Mouse (Mus musculus): ENCODE measurements around the gene Gga1.

Gga1 gene

DNA sequence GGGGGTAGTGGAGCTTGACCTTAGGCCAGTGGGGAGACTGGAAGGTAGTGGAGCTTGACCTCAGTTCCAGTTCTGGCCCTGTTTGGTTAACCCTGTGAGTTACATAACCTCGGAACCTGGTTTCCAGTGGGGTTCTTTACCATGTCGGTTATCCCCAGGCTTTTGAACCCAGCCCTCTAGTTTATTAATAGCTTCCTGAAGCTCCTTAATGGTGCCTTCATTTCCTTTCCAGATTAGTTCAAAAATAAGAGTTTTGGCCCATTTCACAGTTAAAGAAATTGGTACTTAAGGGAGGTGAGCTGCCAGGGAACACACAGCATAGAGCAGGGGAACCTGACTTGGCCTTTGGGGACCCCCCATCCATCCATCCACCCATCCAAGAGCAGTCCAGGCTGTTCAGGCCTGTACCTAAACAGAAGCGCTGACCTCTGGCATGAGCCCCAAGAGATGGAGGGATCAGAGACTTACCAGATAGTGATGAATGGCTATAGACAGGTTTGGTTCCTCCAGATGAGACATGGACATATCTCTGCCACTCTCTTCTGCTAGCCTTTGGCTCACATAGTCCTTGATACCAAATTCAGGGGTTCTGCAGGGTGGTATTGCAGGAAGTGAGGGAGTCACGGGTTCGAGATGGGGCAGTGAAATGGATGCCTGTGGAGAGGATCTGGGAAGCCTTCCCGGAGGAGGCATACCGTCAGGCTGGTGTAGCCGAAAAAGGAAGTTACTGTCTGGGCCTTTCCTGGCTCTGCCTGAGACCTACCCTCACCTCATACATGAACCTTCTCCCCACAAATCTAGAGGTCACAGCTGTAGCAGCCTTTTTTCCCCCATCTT is 38.1 kb downstream of the Gga1 start:
- DNase-seq: no peak

DNA sequence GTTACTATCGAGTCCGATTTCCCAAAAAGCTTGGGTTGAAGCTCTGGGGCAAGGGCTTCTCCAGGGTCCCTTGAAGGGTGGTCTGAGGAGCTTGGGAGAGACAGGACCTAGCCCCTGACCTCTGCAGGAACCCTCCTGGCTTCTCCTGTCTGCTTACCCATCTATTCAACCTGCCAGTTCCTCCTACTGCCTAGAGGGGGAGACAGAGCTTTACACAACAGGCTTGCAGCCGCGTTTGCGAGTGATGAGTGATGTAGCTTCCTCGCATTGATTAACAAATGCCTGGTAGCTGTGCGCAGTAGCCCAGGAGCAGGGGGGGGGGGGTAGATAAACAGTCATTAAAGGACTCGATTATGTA is 38.6 kb downstream of the Gga1 start:
- DNase-seq: peak; percentile 81

DNA sequence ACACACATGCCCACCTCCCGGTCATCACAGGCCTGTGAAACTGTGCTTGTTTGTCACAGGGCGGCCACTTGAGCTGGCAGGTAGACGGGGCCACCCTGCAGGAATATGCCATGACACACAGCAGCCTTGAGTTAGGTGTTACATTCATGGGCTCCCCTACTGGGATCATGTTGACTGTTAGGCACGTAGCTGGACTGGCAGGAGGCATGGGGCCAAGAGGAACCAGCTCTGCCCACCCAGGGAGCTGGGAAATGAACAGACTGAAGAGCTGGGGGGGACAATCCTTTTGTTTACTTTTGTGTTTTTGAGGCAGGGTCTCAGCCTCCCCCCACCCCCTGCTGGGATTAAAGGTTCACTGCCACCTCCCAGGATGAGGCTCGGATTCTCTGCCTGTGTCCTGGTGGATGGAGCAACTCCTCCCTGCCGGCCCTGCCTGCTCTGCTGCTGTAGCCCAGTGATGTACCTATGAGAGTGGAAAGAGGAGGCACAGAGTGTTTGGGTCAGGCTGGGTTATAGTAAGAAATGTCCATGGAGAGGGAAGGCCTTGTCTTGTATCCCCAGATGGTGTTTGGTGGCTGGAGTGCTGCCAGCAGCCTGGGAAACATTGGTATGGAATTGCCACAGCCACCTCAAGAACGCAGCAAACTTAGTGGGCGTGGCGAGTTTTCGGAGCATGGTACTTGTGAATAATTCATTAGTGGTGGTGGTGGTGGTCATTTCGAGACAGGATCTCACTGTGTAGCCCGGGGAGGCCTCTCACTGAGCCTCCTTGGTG is 39.2 kb downstream of the Gga1 start:
- DNase-seq: peak; percentile 60

DNA sequence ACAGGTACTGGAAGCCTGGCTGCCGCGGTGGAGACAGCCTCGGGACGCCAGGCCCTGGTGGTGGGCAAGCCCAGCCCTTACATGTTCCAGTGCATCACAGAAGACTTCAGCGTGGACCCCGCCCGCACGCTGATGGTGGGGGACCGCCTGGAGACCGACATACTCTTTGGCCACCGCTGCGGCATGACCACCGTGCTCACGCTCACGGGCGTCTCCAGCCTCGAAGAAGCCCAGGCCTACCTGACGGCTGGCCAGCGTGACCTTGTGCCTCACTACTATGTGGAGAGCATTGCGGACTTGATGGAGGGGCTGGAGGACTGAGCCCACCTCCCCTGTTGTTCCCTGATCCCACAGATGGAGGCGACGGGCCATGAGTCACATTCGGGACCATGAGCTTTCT is 41.1 kb downstream of the Gga1 start:
- peak; percentile 39 for DNase-seq

DNA sequence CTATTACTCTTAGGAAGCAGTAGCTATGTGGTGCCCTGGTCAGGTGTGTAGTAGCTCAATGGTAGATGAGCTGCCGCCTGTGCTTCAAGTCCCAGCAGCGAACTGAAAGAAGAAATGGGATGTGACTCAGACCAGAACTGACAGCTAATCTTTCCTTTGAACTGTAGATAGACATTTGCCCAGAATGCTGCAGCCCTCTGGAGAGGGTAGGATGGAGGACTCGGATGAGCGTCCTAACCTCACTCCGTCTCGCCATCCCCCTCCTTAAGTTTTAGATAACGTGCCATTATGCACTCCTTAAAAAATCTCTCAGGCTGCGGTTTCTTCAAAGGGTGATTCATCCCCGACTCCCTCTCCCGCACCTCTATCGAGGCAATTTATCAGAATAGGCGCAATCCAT is 42.9 kb downstream of the Gga1 start:
- DNase-seq: no peak

DNA sequence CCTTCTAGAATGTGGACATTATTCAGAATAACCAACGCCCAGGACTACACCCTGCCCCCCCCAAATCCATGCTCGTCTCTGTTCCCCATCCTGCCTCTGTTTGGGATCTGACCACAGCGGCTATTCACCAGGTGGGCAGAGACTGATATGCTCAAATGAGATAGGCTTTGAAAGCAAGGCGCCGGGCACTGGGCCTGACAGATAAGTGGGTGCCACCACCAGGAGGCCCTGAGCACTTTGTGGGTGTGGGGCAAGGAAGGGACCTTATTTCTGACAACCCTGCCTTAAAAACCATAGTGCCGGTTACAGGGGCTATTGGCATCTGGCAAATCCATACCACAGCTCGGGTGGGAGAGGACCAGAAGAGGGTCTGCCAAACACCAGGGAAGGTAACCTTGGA is 45.7 kb downstream of the Gga1 start:
- DNase-seq: no peak

DNA sequence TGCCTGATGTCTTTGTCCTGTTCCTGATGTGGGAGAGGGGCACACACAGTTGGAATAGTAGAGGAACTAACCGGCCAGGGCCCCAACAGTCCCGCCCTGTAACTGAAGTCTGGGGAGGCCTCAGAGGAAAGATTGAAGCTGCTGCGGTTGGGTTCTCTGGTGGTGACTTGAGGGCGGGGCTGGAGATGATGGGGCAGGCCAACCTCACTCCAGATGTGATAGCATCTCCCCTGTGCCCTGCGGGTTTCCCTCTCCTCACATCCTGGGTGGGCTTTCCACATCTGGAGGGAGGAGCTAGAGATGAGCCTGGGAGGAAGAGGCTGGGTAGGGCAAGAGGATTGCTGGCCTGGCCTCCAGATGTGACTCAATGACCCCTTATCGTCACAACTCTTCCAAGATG is 46.6 kb downstream of the Gga1 start:
- DNase-seq: no peak

DNA sequence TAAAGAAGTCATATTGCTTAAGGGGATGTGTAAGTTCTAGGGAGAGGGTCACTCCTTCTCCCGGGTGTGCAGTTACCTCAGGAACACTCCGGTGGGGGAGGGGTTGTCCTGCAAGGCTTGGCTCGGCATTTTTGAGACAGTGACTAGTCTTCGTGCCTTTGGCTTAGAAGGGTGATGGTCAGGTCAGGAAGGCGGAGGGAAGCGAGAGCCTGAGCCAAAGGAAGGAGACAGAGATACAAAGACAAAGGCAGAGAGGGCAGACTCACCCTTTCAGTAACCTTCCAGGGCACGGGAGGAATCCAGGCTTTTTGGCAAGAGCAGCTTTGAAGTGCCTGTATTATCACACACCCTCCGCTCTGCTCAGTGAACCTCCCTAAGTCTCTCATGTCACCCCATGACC is 48.1 kb downstream of the Gga1 start:
- DNase-seq: peak; percentile 65

DNA sequence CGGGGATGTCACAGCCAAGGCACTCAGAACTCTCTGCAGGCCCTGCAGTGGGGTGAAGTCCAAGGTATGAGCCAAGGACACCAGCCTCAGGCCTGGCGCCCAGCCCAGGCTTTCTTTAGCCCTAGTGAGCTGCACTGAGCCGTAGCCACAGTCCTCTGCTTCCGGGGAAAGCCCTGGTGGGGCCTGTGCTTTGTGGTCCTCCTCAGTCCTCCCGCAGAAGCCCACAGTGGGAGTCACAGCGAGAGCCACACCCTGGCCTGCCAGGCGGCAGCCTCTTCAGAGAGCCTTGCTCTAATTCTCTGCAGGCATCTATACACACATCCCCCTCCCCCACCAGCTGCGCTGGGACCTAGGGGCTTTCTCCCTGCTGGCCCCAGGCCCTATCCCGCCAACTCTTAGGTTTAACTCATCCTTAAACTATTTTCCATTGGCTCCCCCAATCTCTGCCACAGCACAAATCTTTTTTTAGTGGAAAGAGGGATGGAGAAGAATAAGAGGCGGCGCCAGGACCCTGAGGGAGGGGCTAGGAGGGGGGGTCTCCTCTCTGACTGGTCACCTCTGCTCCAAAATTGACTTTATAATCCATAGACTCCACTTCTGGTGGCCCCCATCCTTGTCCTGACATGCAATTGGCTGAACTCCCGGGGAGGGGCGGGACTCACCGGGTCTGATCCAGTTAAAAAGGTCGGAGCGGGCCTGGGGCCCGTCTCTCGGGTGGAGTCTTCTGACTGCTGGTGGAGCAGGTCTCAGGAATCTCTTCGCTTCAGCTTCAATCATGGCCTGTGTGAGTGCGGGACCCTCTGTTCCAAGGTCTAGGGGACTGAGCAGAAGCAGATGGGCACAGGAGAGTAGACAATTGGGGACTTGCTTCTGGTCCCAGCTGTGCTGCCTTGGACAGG is 49.3 kb downstream of the Gga1 start, which contains the start of gene Lgals1:
Gene Lgals1 (plus strand): TSS at position 705 of the 899 bp plus-strand sequence.
- DNase-seq: peak; percentile 93

DNA sequence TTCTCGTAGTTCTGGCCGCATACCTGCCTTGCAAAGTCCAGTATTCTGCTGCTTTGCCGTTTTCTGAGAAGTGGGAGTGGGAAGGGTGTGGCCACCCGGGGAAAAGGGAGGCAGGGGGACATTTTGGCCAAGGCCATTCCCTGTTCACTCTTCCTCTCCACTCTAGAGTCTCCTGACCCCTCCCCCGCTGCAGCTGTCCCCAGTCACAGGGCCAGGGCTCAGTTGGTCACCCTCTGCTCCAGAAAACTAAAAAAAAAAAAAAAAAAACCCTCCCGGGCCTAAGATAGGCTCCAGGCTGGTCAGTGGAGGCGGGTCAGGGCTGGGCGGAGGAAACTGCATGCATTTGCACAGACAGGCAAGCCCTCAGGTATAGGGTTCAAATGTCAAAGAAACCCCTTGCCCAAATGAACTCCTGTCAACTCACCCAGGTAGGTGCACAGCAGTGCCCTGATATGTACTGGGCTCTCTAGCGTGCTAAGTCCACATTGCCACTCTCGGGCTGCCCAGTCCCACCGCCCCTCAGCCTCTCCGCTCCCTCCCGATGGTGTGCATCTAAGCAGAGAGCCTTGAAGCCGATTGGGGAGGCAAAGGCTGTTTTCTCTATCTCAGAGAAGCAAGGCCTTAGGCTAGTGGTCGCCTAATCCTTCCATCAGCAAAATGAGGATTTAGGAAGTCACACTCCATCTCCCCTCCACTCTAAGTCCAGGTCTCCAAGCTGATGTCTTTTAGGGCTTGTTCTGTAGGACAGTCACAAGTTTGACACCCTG is 50.2 kb downstream of the Gga1 start:
- peak; percentile 69 for DNase-seq

DNA sequence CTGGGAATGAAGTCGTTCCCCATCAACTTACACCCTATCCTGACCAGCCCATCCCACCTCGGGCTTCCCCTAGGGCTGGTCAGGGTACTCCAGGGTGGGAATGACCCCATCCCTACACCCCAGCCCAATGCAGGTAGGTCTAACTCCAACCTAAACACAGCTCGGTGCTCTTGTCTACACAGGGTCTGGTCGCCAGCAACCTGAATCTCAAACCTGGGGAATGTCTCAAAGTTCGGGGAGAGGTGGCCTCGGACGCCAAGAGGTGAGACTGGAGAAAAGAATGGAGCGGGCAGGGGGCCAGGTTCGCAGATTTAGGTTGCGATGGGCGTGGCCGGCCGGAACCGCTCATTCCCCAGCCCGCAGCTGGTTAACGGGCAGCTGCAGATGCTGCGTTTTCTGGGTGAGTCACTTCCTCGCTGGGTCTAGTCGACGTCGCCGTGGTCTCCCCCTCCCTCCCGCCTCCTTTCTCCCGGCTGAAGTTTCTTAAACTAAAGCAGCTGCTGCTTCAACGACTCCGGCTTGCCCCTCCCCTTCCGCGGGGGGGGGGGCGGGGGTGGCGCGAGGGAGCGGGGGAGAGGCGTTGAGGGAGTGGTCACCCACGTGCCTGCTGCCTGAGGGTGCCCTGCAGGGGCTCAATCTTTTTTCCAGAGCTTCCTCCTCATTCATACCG is 50.9 kb downstream of the Gga1 start:
- DNase-seq: peak; percentile 90

DNA sequence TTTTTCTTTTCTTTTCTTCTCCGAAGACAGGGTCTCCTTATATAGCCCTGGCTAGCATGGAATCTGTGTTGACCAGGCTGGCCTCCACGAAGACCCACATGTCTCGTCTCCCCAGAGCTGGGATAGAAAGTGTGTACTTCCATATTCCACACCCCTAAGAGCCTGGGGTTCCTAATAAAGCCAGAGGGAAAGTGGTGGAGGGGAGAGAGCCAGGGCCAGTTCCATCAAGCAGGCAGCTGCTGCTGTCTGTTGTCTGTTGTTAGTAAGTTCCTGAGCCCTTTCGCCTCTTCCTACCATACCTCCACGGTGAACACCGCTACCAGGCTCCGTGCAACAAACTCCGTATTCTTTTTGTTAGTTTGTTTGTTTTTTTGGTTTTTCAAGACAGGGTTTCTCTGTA is 51.5 kb downstream of the Gga1 start:
- DNase-seq: no peak

DNA sequence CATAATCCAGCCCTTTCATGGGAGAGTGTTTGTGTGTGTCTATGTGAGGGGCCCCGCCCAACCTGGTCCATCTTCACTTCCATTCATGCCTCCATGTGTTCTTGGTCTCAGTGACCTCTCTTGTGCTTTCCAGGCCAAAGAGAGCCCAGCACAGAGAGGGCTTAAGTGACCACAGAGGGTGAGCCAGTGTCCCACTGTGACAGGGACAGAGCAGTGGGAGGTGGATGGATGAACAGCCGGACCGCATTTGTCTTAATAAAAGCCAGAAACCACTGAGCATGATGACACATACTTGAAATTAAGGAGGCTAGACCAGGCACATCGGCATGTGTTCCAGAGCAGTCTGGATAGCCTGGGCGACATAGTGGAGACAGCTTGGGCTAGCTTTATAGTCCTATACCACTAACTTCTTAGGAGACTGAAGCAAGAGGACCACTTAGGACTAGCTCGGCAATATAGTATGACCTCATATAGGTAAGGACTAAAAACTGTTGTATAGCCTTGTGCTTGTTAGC is 53.3 kb downstream of the Gga1 start:
- no peak for DNase-seq

DNA sequence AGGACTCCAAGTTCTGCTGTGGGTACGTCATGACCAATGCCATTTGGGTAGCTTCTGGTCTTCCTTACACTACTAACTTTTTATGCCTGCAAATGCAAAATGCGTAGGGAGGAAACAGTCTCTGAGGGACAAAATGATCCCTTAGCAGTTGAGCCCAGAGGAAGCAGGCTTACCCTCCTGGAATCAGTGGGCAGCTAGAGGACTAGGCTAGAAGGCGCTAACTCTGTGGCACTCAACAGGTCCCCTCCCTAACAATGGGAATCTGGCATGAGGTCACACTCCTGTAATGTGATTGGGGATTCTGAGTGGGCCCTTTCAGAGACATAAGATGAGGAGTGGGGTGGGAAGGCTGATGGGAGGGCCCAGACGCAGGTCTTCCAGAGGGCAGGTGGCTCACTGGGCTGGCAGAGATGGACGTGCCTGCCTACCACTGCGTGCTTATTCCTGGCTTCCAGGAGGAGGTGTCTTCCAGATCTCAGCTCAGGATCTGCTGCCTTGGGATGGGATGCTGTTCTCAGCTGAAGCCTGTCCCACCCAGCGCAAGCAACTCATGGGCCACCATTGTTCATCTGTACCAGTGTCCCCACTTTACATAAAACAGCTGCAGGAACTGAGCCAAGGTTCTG is 53.9 kb downstream of the Gga1 start:
- no peak for DNase-seq

DNA sequence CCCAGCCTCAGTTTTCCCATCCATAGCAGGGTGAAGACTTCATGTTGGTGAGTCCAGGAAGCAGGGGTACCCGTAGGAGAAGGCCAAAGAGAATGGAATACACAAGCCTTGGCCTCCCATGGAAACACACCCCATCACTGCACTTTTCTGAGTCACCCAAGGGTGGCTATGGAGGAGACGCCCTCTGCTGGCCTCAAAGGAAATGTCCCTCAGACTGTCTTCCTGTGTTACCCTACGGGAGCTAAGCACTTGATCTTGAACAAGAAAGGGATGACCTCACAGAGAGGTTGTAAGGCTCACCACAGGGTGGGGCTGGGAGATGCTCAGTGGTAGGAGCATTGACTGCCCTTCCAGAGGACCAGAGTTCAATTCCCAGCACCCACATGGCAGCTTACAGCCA is 54.6 kb downstream of the Gga1 start:
- peak; percentile 74 for DNase-seq

DNA sequence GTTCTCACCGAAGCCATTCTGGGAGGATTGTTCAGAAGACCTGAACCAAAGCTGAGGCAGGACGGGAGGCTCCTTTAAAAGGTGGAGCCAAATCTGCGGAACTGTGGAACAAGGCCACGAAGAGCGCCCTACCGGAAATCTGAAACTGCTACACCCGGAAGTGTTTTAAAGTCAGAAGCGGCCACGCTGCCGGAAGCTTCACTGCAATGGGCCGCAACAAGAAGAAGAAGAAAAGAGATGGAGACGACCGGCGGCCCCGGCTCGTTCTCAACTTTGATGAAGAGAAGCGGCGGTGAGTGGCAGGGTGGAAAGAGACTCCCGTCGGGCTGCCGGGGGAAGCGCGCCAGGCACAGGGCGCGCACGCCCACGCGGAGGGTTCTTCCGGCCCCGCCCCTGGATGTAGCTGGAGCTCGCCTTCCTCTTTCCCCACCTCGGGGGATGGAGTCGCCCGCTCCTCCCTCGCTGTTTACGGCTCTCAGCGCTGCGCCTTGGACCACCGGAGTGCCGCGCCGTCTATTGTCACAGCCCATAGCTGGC is 57.9 kb downstream of the Gga1 start, which contains the start of gene Nol12:
Gene Nol12 (plus strand): TSS at position 150 of the 537 bp plus-strand sequence.
- DNase-seq: peak; percentile 88

DNA sequence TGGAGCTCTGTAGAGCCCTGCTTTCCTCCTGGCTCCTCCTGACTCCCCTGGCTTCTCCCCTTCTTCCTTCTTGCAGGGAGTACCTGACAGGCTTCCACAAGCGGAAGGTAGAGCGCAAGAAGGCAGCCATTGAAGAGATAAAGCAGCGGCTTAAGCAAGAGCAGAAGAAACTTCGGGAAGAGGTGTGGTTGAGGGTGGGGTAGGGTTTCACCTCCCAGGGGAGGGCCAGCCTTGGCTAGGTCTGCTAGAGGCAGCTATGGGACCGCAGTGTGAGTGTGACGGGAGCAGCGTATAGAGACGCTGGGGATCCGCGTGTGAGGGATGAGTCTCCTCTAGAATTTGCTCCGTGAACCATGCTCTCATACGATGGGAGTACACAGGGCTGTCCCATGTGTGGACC is 59.4 kb downstream of the Gga1 start:
- DNase-seq: no peak

DNA sequence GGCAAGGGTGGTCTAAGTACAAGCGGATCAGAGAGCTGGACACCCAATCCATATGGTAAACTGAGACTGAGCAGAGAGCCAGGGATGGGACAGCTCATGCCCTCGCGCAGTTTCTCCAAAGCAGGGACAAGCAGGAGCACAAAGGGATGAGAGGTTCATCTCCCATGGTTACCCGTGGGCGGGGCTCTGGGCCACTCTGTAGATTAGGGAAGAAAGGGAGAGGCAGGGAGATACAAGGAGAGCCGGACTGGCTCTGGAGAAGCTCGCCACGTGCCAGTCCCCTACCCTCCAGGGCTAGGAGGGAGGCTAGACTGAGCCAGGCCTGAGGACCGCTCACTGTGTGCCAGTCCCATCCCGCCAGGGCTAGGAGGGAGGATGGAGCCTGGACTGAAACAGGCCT is 60.3 kb downstream of the Gga1 start:
- DNase-seq: no peak

DNA sequence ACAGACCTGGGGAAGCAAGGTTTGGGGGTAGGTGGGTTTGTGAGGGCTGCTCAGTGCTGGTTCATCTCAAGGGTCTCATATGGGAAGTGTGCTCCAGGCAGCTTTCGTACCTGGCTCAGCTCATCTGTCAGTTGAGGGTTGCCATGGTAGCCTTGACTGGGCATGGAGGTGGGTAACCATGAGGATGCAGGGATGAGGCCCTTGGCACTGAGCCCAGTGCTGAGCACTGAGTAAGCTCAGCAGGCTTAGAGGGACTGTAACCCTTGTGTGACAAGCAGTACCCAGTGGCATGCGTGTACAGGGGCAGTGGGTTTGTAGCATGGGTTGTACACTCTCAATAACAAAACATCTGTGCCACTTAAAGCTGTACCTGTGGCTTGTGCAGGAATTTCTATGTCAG is 61.0 kb downstream of the Gga1 start:
- no peak for DNase-seq

DNA sequence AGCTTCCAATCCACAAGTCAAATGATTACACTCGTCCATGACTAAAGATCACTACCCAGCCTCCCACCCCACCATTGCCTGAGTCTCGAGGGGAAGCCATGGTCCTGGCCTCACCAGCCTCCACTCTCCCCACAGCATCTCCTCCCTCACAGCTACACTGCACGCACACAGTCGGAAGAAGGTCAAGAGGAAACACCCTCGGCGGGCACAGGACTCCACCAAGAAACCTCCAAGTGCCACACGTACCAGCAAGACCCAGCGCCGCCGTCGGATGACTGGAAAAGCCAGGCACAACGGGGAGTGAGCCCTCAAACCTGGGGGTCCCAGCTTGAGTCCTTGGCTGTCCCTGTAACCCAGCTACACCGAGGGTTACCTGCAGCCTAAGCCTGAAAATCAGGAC is 63.3 kb downstream of the Gga1 start:
- no peak for DNase-seq

DNA sequence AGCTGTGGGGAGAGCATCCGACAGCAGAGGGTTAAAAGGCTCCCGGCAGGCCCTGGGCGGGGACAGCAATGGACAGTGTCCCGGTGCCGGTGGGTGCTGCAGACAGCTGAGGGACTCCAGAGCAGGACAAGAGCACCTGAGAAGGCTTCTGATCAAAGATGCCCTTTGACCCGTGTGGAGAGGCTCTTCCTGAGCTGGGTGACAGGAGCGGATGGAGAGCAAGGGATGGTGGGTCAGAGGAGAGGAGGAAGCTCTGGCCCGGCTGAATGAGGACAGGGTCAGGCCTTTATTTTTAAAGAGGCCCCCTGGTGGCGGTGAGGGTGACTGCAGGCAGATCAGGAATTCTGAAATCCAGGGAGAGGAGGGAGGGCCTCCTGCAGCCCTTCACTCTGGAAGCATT is 65.7 kb downstream of the Gga1 start:
- peak; percentile 90 for DNase-seq
